Mouse (Mus musculus): ENCODE results near the gene Idnk.

Idnk gene

GRCm38 (mm10) chr13:58197211-58197610 lies 39.8 kb downstream of the Idnk start:
- peak; percentile 88 for DNase-seq

GRCm38 (mm10) chr13:58197981-58198640 lies 40.7 kb downstream of the Idnk start:
- DNase-seq = peak; percentile 66

GRCm38 (mm10) chr13:58201343-58201742 lies 43.9 kb downstream of the Idnk start:
- peak; percentile 42 for DNase-seq

- peak; percentile 35 for DNase-seq
These were observed 44.5 kb downstream of the Idnk start for GRCm38 (mm10) chr13:58201908-58202307.

GRCm38 (mm10) chr13:58202903-58203302 lies 45.5 kb downstream of the Idnk start:
- peak; percentile 79 for DNase-seq

DNA sequence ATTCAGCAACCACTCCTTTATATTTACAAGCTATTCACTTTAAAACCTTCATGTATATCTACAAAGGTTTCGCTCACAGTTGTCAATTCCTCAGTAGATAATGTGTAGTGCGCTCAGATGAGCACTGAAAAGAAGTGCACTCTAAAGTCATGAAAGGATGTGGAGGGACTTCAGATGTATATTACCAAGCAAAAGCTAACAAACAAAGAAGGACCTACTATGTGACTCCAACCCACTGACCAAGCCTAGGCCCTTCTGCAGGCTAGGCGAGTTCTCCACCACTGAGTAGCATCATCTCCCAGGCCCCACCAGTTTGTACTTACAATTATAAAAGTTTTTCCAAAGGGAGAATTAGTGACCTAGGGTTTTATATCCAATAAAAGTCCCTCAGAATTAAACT lies 46.8 kb downstream of the Idnk start:
- peak; percentile 70 for DNase-seq

- DNase-seq = peak; percentile 70
These were observed 47.5 kb downstream of the Idnk start for GRCm38 (mm10) chr13:58204986-58205385.

DNA sequence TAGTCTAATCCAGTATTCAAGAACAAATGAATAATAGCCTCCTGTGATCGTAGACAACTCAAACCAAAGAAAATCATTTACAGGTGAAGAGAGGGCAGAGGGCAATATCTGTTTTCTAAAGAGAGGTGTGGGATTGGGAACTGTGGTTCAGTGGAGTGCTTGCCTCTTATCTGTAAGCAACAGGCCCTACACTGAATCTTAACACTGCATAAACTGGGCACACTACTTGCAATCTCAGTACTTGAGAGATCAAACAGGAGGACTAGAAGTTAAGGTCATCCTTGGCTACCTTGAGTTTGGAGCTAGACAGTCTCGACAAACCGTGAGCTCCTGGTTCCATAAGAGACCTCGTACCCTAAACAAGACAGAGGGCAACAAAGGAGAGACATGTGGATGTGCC lies 48.6 kb downstream of the Idnk start:
- DNase-seq = no peak

DNA sequence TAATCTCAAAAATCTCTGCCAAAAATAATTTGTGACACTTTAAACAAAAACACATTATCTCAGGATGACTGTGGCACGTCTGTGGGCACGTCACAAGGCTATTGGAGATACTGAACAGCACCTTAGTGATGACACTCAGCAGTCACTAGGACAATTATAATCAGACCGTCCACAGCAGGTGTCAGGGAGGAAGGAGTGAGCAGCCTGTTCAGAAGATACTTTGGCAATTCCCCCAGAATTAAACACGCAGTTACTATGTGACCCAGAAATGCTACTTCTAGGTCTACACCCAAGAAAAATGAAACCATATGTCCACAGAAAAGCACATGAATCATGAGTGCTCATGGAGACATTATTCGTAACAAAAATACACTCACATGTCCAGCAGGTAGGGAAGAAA lies 53.0 kb downstream of the Idnk start:
- DNase-seq = peak; percentile 54

- DNase-seq = no peak
These were observed 55.1 kb downstream of the Idnk start for GRCm38 (mm10) chr13:58212530-58212929.

- peak; percentile 48 for DNase-seq
These were observed 56.4 kb downstream of the Idnk start for GRCm38 (mm10) chr13:58213801-58214200.
